Mouse (Mus musculus) regulatory T cell (primary cell): ENCODE data around the gene Cdk9.

Experiments used
- in situ Hi-C: fragments of 300-600 bp; cut with MboI, MseI; formaldehyde crosslinking; loops from one replicate; pipeline ENCODE4 v1.15.1; 2025; ENCODE audit warnings: high pct_unique_total_duplicates

Gene Cdk9

DNA sequence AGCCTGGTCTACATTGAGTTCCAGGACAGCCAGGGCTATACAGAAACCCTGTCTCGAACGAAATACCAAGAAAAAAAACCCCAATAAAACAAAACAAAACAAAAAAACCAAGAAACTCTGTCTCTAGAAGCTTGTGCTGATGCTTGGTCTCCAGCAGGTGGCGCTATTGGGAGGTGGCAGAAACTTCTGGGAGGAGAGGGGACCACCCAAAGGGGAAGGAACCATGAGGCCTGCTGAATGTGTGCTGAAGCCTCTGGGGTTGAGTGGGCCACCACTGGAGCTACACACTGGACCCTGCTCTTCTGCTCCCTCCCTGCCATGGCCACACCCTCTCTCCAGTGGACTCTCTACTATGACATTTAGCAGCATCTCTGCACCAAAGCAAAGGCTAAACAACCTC is 4.2 kb downstream of the Cdk9 start:
- in situ Hi-C loops = no loop called here

DNA sequence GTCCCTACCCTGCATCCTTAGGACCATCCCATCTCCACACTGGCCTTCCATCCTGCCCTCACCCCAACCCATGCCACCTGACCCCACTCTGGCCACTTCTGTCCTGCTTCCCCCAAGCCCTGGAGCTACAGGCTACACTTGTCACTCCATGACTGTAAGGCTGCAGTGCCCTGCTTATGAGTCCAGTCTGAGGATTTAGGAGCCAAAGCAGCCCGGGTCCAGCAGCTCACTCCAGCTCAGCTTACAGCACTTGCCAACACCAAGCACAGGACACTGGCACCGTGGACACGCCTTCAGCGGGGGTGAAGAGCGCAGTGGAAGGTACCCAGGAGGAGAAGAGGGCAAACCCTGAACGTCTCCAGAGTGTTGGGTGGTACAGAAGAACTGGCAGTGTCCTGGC is 5.9 kb downstream of the Cdk9 start:
- in situ Hi-C loops = no loop called here

DNA sequence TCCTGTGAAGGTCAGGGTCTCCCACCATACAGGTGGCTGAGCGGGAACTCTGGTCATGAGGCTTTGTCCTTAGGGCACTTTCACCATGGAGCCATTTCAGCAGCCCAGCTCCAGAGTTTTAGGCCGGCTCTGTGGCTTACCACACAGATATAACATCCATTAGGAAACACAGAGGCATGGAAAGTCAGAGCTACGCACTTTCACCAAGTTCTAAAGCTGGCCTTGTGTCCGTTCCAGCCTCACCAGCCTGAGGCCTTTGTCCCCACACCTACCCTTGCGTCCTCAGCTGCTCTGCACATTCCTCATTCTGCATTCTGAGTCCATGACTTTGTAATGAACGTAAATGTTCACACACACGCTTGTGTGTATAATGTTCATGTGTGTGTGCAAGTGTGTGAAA is 7.9 kb downstream of the Cdk9 start:
- in situ Hi-C loops = no loop called here

- in situ Hi-C loops = loop anchor here (5.0 kb wide), 1 partner anchor 68 kb away; no protein-coding TSS in a partner anchor
Observed at GRCm38 (mm10) chr2:32704021-32704421, 8.9 kb downstream of the Cdk9 start, which contains the start of gene Fpgs. TSS of gene Fpgs (minus strand) at chr2:32704145.

DNA sequence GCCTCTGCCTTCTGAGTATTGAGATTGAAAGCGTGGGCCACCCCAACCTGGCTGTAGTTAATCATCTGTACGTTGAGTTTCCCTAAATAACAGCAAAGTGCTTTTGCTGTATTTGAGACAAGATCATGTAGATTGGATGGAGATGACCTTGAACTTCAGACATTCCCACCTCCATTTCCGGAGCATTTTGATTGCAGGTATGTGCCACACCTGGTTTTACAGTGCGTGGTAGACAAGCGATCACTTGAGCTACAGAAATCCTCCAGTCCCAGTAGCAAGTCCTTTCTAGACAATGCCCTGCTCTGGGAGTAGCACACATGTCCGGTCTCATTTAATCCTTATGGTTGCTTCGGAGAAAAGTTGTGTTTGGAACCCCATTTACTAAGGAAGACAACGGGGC is 9.8 kb downstream of the Cdk9 start:
- in situ Hi-C loops = loop anchor here (5.0 kb wide), 1 partner anchor 69 kb away; no protein-coding TSS in a partner anchor

GRCm38 (mm10) chr2:32700966-32701743 is 11.7 kb downstream of the Cdk9 start:
- in situ Hi-C loops = loop anchor here (5.0 kb wide), 1 partner anchor 71 kb away; no protein-coding TSS in a partner anchor

DNA sequence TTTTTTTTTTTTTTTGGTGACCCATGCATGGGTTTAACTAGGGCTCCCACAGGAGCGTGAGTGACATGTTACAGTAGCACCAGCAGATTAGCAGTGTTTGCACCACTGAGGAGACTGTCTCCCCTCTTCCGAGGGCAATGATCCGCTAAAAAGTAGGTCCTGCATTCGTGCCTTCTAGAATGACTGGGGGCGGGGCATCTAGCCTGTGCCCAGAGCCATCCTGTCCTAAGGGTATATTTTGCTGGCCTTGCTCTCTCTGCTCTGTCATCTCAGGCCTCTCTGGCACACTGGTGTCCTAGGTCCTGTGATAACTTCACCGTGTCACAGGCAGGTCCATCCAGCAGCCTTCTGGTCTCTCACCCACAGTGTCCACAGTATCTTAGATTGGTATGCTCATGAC is 13.2 kb downstream of the Cdk9 start:
- in situ Hi-C loops = loop anchor here (5.0 kb wide), 1 partner anchor 73 kb away; no protein-coding TSS in a partner anchor

GRCm38 (mm10) chr2:32694691-32695090 is 18.2 kb downstream of the Cdk9 start:
- in situ Hi-C loops = no loop called here

- in situ Hi-C loops = no loop called here
Observed at GRCm38 (mm10) chr2:32693823-32694411, 19.0 kb downstream of the Cdk9 start.

DNA sequence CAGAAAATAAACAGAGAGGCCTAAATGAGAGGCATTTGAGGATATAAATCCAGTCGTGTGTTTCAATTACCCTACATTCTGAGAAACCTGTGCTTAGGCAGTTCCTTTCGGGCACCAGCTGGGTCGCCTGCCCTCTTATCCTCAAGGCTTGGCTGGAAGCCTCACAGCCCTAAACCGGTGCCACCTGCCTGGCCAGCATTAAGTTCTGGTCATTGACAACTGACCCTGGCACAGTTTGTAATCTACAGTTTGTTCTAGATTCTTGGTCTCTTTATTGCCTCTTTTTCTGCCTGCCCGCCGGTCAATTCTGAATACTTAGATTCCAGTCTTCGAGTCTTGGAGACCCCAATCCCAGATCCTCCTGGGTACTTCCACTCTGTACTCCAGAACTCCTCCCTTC is 19.6 kb downstream of the Cdk9 start:
- in situ Hi-C loops = no loop called here

- in situ Hi-C loops = no loop called here
Observed at GRCm38 (mm10) chr2:32692496-32692895, 20.4 kb downstream of the Cdk9 start.

DNA sequence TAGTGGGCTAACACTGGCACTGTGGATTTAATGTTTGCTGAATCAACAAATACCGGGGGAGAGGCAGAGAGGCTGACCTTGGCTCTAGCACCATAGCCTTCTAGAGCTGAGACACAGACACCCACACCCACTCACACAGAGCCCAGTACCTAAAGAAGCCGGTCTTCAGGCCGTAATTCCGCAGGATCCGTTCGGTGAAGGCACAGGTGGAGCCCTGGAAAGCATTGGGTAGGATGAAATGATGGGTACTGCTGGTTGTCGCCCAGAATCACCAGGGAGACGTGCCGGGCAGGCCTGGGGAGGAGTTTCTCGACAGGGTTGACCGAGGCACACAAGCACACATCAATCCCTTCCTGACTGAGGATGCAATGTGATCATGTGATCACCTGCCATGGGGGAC is 21.8 kb downstream of the Cdk9 start:
- in situ Hi-C loops = no loop called here

DNA sequence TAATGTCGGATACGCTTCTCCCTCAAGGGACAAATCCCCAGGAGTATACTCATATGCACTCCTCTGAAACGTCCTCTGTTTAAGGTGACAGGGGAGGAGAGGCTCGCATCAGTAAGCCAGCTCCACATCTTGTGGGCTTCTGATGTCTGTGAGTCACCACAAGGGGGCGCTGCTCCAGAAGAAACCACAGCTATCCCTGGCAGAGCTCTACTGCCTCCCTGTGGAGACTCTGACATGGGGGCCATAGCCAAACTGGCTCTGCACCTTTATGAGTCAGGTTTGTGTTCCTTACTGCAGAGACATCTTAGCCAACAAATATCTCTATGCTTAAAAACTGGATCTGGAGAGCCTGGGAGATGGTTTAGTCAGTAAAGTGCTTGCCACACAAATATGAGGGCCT is 23.5 kb downstream of the Cdk9 start:
- in situ Hi-C loops = no loop called here

DNA sequence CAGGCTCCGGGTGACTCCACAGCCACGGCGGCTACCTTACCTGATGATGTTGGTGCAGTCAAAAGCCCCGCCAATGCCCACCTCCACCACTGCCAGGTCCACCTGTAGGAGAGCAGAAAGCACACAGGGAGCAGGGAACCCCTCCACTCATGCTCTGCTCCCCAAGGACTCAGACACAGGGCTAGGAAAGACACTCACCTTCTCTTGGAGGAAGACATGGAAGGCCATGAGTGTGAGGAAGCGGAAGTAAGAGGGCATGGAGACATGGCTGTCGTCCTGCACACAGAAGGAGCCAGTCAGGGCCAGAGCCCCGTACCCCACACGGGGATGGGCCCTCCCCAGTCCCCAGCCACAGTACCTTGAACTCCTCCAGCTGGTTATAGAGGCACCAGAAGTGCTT is 25.3 kb downstream of the Cdk9 start:
- in situ Hi-C loops = no loop called here

- in situ Hi-C loops = no loop called here
Observed at GRCm38 (mm10) chr2:32686640-32687039, 26.2 kb downstream of the Cdk9 start.

- in situ Hi-C loops = no loop called here
Observed at GRCm38 (mm10) chr2:32685807-32686206, 27.1 kb downstream of the Cdk9 start.

- in situ Hi-C loops = no loop called here
Observed at GRCm38 (mm10) chr2:32684681-32685428, 28.0 kb downstream of the Cdk9 start.

DNA sequence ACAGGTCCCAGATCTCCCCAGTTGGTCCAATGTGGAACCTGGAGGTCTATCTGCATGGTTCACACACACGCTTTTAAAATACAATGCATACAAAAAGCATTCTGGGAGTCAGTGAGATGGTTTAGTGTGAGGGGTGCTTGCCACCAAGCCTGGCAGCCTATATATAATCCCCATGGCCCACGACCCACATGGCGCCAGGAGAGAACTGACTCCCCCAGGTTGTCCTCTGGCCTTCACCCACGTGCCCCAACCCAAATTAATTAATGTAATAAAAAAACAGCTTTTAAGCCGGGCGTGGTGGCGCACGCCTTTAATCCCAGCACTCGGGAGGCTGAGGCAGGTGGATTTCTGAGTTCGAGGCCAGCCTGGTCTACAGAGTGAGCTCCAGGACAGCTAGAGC is 29.2 kb downstream of the Cdk9 start:
- in situ Hi-C loops = no loop called here

DNA sequence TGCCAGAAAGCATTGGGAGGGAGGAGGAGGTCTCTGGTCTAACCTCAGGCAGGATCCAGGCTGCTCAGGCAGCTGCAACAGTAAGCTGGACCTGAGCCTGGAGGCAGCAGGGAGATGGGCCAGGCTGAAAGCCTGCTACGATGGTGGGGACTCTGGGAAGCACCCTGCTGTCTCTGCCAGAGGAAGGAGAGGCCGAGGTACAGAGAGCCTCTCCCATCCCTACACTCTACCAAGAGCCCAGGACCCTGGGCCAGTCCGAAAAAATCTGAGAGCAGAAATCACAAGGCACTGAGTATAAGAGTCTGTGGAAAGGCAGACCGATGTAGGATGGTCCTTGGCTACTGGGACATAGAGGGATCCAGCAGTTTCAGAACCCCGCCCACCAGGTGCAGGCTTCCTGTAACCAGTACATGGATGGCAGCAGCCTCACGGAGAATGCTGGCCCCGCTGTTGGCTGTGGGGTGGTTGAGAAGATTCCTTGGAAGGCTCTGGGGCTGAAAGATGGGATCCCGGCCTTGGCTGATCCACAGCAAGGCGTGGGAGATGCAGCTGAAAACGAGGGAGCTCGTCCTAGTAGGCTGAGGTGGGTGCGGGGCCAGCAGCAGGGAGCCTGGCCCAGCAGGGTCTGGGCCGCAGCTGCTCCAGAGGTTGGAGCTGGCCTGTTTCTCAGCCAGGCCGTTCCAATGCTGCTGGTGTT is 30.0 kb downstream of the Cdk9 start:
- in situ Hi-C loops = no loop called here

GRCm38 (mm10) chr2:32681754-32682153 is 31.1 kb downstream of the Cdk9 start:
- in situ Hi-C loops = no loop called here

- in situ Hi-C loops = no loop called here
Observed at GRCm38 (mm10) chr2:32680961-32681650, 31.8 kb downstream of the Cdk9 start.
